Mouse (Mus musculus) small intestine, adult 2 months (tissue): ENCODE data around the gene A2ml1.

Source experiments
- CTCF ChIP-seq: fragments of 200-500 bp; IDR thresholded peaks from 2 replicates; pipeline ENCODE4 v1.5.1; 2012; ENCODE audit warnings: low read depth, mild to moderate bottlenecking, control low read depth, inconsistent platforms, low read length, moderate library complexity, mixed read lengths; ENCODE audit not compliant: insufficient replicate concordance, insufficient read length; ENCODE audit errors: extremely low read depth
- POLR2A ChIP-seq: fragments of 200-500 bp; IDR thresholded peaks from 2 replicates; pipeline ENCODE4 v1.6.1; 2012; ENCODE audit warnings: low read depth, mild to moderate bottlenecking, control low read depth, inconsistent platforms, low read length, moderate library complexity

GRCm38 (mm10) chr6:128597121-128597522 lies 15.7 kb upstream of the A2ml1 start:
- TF ChIP-seq CTCF (no peak), POLR2A (no peak)
